Mouse (Mus musculus) T-helper 17 cell (primary cell): ENCODE measurements around the gene Olfr1495.

Experiments
- in situ Hi-C, 2 experiments: fragments of 300-600 bp; cut with MboI, MseI; formaldehyde crosslinking; loops; 1 replicate in 1 of 2; 2 replicates in 1 of 2; pipeline ENCODE4 v1.15.1; 2025; ENCODE audit warnings: high pct_unique_total_duplicates in 2 of 2

Gene Olfr1495

GRCm38 (mm10) chr19:13764306-13764705 lies at the start of gene Olfr1495:
Olfr1495 (plus strand) TSS chr19:13764606.
- in situ Hi-C loops: no loop called here

GRCm38 (mm10) chr19:13722978-13723377 lies 41.4 kb upstream of the Olfr1495 start, which contains the start of gene Olfr1493-ps1:
Olfr1493-ps1 (plus strand) TSS chr19:13723278.
- in situ Hi-C loops: no loop called here

- in situ Hi-C loops: no loop called here
These were observed 25.0 kb upstream of the Olfr1495 start, which contains the start of gene Olfr1494 for GRCm38 (mm10) chr19:13739428-13739827. Olfr1494 (plus strand) TSS chr19:13739728.

- in situ Hi-C loops: no loop called here
These were observed 15.0 kb upstream of the Olfr1495 start for GRCm38 (mm10) chr19:13749366-13749765.

GRCm38 (mm10) chr19:13768565-13769276 lies 4.3 kb downstream of the Olfr1495 start:
- in situ Hi-C loops: no loop called here

- in situ Hi-C loops: no loop called here
These were observed 13.2 kb downstream of the Olfr1495 start, which contains the start of gene Olfr1496 for GRCm38 (mm10) chr19:13777578-13777977. Olfr1496 (plus strand) TSS chr19:13777878.

- in situ Hi-C loops: no loop called here
These were observed 33.7 kb downstream of the Olfr1495 start, which contains the start of gene Olfr1497 for GRCm38 (mm10) chr19:13798102-13798501. Olfr1497 (minus strand) TSS chr19:13798202.

- in situ Hi-C loops: loop anchor here (25.0 kb wide), 2 partner anchors 1093 to 1293 kb away; partner anchors contain the start of gene Dtx4 (in 1 of the 2)
These were observed 41.1 kb downstream of the Olfr1495 start for GRCm38 (mm10) chr19:13805486-13805885.

- in situ Hi-C loops: loop anchor here (25.0 kb wide), 2 partner anchors 1101 to 1301 kb away; partner anchors contain the start of gene Dtx4 (in 1 of the 2)
These were observed 48.4 kb downstream of the Olfr1495 start for GRCm38 (mm10) chr19:13812823-13813222.

- in situ Hi-C loops: loop anchor here (25.0 kb wide), 2 partner anchors 1107 to 1307 kb away; partner anchors contain the start of gene Dtx4 (in 1 of the 2)
These were observed 54.4 kb downstream of the Olfr1495 start for GRCm38 (mm10) chr19:13818827-13819226.

- in situ Hi-C loops: loop anchor here (25.0 kb wide), 2 partner anchors 1107 to 1307 kb away; partner anchors contain the start of gene Dtx4 (in 1 of the 2)
These were observed 54.9 kb downstream of the Olfr1495 start, which contains the start of gene Olfr1499 for GRCm38 (mm10) chr19:13819347-13819746. Olfr1499 (minus strand) TSS chr19:13819447.
